Mouse (Mus musculus) heart, postnatal 25 days (tissue): ENCODE data around the gene Prim2. TPM values are rescaled to one million over a fixed set of nuclear protein-coding genes. Genes with fewer than 3 reads are reported as not detected.

ENCODE experiments used
- DNase-seq: peaks from one replicate; pipeline ENCODE4 v3.0.0; 2022; ENCODE audit warnings: low spot score
- intact Hi-C: fragments of 180-260 bp; cut with DNase I; formaldehyde crosslinking; loops from one replicate; pipeline ENCODE4 v1.15.1; 2025
- total RNA-seq, 2 experiments: library from RNA; stranded (reverse); gene quantifications; 2 replicates each; pipeline ENCODE4 v1.2.3; 2021

The Prim2 gene
- total RNA-seq, 2 experiments from 2014 or later = 2.3 to 2.5 TPM

DNA sequence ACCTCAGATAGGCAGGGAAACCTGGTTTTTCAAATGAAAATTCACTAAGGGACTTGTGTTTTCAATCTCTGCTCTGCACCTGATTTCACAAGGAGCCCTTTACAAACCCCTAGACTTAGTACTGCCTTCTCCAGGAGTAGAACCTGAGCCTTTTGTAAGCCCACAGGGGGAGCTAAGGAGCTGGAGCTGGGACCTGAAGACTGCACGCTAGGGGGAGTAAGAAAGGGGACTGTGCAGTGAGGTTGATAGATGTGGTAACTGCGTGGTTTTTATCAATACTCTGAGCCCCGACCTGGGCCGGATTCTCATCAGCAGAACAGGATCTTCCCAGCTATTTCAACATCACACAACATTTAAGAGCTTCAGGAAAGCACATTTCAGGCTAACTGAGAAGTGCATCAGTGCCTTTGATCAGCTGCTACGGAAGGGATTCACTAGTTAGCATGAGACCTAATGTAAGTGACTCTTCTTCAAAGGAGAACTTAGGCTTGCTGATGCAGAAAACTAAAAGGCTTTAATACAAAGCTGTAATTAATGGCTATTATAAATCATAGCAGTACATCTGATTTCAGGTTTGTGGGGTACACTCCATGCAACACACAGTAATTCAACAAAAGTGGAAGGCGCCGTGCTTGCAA is 103.7 kb downstream of the Prim2 start:
- intact Hi-C loops = no loop called here

DNA sequence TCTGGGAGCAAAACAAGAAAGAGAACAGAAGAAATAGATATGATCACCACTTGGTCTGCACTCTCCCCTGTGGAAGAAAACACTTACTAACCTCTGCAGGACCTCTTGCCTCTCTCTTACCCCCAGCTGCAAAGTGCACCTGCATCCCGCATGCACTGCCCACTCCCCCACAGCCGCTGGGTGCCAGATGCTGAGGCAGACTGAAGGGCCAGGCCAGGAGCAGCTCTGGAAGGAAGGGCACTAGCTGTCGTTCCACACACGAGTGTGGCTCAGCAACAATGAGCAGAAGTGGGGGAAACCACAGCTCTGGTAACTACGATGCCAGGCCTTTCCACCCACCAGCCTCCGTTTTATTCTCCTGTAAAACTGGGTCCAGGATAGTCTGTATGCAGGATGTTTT is 105.6 kb downstream of the Prim2 start:
- intact Hi-C loops = no loop called here
- DNase-seq = no peak

More for the DNA sequence above, 103.7 kb downstream of the Prim2 start:
- DNase-seq = no peak

DNA sequence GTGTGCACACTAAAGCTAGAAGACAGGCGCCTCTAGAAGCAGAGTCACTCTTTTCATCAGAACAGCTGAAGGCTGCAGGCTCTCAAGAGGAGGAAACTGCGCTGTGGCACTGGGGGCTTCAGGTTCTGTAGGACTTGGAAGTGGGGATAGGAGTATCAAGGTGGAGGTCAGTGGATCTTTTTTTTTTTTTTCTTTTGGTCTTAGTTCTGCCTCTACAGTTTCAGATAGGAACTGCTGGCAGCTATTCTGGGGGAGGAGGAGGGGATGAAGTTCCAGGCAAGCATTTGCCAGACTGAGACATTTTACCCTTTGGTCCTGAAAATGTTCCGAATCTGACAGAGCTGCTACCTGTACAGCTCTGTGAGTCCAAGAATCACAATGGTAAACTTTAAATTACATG is 106.0 kb downstream of the Prim2 start:
- intact Hi-C loops = no loop called here
- DNase-seq = no peak

DNA sequence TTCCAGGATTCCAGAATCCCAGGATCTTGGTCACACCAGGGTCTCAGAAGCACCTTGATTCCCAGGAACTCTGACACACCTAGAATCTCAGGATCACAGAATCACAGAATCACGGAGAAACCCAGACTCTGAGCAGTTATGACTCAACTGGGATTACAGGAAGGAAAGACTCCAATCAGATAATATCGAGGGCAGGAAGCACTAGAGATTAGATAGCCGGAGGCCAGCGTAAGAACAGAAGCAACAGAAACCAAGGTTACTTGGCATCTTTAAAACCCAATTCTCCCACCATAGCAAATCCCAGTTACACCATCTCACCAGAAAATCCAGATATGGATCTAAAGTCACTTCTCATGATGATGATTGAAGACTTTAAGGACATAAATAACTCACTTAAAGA is 113.0 kb downstream of the Prim2 start:
- intact Hi-C loops = no loop called here

DNA sequence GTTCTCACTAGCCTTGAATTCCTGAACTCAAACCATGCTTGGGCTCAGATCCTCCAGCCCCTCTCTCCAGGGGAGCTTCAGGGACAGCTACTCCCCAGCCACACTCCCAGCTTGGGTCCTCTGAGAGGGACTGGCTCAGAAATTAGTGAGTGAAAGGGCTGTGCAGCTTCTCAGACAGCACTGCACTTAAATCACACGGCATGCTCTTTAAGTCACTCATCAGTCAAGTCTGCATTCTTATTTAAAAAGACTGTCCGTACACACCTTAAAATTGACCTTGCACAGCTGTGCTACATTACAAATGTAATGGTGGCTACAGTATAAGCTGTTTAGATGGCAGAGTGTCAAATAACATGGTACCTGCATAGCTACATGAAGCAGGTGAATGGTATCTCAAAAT is 114.0 kb downstream of the Prim2 start:
- DNase-seq = no peak
- intact Hi-C loops = no loop called here

More for the DNA sequence above, 113.0 kb downstream of the Prim2 start:
- no peak for DNase-seq

DNA sequence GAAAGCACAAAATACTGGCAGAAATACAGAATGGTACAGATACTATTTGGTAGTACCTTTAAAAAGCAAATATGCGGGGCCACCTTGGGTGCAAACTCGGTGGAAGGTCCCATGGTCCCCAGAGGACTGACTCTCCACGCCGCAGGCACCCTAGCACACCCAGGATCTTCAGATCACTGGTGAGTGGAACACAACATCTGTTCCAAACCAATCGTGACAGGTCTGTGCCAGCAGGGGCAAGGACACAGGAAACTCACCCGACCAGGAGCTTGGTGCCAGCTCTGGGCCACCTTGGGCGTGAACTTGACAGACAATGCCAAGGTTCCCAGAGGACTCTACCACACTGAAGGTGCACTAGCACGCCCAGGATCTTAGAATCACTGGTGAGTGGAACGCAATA is 118.2 kb downstream of the Prim2 start:
- no peak for DNase-seq
- intact Hi-C loops = no loop called here

DNA sequence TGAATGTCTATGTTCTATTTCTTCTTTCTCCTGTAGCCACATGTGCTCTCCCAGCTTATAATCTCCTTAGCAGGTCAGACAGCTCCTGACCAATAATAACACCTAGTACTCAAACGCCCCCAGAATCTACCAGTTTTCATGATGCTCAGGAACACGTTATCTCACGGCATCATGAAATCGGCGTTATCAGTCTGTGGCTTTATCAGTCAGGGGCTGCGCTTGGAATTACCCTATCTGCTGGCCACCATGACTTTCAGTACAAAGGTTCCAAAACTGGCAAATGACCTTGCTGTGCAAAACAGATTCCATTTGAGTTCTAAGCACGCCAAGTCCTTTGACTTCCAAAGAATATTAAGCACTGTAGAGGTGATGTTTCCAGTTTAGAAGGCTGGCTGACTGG is 127.9 kb downstream of the Prim2 start:
- DNase-seq = no peak
- intact Hi-C loops = no loop called here

DNA sequence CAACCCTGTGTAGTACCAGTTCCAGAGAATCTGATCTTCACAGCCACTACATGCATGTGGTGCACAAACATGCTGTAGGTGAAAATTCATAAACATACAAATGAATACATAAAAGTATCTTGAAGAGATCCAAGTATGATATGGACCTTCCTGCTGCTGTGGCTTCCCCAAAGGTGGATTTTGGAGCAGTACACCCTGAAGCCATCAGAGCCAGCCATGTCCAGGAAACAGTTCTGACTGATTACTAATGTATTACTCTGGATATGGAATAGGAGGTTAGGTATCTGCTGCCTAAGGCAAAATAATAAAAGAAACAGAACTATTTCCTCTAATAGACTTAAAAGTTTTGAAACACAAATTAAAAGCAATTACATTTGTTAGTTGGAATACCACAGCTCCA is 131.6 kb downstream of the Prim2 start:
- intact Hi-C loops = no loop called here
- no peak for DNase-seq

DNA sequence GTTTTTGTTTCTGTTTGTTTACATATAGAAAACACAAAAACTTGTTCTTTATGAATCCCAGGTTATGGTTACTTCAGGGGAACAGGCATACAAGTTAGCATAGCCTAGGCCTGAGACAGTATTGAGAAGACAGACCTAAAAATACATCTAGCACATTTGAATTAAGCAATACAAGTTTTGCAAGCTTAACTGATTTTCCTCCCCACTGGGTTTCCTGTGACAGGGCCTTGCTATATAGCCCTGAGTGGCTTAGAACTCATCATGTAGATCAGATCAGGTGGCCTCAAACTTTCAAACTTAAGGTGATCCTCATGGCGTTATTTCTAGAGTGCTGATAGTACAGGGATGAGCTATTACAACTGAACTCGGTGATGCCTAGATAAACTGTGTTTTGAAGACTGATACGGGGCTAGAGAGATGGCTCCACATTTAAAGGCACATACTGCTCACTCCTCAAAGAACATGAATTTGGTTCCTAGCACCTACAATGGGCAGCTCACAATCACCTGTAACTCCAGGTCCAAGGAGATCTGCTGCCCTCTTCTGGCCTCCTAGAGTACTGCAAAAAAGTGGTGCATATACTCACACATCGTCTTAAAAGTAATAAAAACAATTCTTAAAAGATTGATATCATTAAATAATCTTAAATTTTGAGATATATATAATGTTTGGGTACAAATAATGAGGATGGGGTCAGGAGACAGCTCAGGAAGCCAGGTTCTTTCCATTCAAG is 133.2 kb downstream of the Prim2 start:
- DNase-seq = no peak
- intact Hi-C loops = no loop called here

DNA sequence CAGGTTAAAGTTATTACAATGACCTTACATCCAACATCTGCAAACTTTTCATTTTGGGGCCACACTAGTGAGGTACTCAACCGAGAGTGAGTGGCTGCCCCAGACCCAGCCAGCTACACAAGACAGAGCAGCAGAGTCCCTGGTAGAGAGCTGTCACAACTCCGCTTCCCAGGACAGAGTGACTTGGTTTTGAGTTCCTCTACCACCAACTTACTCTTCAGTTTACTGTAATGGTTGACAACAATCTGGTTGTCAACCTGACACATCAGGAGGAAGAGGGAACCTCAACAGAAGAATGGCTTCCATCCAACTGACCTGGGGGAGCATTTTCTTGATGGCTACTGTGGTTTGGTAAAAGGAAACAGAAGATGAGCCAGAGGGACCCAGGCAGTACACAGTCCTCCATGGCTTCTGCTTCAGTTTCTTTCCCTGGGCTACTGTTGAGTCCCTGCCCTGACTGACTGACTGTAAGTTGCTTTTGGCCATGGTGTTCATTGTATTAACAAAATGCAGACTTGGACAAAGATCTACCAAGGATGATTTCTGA is 134.4 kb downstream of the Prim2 start:
- no peak for DNase-seq
- intact Hi-C loops = no loop called here

DNA sequence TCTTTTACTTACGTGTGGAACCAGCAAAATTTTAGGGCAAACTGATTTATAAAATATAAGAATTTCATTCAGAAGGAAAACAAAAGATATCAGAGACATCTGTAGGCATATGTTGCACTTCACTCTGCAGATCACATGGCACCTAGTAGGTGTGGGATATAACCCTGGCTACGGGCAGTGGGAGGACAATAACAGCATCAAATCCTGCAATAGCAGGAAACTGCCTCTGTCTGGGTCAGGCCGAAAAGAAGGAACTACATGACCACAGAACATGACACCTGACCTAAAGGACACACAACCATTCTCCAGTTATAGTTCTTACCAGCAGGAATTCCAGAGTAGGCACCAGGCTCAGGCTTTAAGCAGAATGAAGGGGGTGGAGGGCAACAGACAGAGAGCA is 137.7 kb downstream of the Prim2 start:
- no peak for DNase-seq
- intact Hi-C loops = no loop called here

DNA sequence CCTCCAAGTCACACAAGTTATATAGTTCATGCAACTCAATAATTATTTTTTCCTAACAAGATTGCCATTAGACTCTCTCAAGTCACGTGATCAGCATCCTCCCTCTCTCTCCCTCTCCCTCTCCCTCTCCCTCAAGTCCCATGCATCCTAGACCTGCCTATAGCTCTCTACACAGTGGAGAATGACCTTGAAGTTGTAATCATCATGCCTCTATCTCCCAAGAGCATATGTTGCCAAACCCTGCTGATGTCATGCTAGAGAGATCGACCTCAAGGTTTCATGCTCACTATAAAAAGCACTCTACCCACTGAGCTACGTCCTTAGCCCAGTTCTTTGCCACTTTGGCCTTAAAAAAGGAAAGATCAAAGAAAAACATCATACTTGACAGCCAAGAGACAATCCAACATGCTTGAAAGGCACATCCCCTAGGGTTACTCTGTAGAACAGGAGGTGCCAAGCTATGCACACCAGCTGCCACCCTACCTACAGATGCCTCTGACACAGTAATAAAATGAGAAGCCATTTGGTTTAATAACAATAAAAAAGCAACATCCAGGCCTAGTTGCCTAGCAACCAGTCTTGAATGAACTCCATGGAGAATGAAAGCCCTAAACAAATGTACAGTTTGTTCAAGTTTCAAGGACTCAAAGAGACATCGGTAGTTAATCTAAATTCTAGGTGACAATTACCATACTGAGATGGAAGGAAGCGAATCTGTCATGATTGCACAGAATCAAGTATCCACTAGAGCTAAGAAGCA is 138.3 kb downstream of the Prim2 start:
- intact Hi-C loops = no loop called here
- DNase-seq = no peak

DNA sequence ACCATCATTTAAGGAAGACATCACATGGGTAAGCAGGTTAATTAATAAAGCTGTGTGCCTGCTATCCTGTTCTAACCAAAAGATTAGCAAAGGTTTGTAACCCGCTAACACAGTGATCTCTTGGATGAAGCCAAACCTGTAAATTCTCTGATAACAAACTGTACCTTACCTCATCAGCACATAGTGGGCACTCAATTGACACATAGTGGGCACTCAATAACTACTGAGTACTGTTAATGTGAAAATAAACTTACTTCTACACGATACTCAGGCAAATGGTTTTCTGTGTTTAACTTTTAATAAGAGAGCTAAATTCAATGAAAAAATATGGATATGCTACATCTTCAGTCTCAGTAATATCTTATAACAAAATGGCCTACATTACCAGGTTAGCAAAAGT is 139.1 kb downstream of the Prim2 start:
- intact Hi-C loops = no loop called here
- no peak for DNase-seq

DNA sequence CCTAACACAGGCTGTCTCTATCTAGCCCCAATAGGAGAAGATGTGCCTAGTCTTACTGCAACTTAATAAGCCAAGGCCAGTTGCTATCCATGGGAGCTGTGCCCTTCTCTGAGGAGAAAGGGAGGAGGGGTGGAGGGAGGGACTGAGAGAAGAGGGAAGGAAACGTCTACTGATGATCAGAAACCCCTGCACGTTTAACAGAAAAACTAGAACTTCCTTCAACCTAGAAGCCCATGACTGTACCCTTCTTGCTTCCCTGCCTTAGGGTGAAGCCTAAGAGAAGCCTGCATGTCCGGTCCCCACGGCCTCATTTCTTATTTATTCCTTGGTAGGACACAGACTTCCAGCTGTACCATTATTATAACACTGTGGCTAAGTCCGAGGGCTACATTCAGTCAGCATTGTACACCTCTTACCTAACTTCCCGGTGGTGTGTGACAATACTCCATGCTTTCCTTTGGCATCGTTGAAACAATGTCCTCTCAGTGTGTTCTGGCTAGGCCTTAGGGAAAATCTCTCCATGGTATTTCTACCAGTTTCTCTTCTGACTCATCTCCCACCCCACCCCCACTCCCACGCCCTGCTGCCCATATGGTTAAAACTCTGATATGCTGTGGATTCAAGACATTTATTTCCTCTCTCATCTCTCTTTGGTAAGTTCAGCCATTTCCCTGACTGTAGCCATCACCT is 139.9 kb downstream of the Prim2 start:
- intact Hi-C loops = no loop called here
- DNase-seq = no peak

DNA sequence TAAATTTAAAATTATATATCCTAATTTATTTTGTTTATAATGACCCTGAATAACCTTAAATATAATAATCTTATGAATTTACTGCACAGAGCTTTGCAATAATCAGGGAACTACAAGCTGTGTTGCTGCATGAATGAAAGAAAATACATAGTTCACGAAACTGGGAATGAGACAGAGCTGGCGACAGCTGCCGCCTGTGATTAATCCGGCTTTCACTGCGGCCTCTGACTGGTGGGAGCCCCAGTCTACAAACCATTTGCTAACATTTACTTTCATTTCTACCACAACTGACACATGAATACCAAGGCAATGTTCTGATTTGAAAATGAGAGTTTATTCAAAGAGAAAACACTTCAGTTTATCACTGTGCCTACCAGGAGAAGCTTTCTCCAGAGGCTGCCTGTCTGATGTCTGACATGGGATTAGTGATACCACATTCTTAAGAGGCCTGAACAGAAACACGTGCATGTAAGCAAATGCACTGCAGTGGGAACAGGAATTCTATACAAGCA is 142.2 kb downstream of the Prim2 start:
- intact Hi-C loops = no loop called here
- no peak for DNase-seq

DNA sequence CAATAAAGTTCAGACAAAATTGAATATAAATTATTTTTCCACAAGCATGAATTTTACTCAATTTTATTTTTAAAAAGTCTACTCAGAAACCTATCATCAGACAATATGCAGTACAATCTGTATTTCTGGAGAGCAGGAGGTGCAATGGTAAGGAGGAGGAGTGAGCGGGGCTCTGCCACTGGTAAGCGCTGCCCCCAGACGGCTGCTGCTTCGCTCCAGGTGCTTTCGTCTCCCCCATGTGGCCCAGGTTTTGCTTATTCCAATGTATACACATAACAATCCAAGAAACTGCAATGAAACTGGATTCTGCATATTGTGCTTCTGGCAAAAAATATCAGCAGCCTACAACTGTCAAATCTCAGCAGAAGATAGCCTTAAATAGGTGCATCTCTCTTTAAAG is 146.4 kb downstream of the Prim2 start:
- no peak for DNase-seq
- intact Hi-C loops = no loop called here

DNA sequence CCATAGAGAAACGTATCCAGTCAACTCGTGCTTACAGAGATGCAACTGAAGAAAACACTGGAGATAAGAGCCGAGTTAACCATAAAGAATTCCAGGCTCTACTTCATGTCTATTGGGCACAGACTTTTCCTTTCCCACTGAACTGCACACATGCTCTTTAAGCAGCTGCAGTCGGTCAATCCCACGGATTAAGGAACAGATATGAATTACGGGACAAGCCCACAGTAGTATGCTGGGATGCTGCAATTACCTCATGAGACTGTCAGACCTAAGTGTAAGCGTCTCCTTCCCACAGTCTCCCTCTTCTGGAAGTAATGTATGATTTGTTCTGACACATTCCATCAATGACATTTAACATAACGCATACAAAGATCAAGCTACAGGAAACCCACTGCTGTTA is 154.5 kb downstream of the Prim2 start:
- intact Hi-C loops = no loop called here

DNA sequence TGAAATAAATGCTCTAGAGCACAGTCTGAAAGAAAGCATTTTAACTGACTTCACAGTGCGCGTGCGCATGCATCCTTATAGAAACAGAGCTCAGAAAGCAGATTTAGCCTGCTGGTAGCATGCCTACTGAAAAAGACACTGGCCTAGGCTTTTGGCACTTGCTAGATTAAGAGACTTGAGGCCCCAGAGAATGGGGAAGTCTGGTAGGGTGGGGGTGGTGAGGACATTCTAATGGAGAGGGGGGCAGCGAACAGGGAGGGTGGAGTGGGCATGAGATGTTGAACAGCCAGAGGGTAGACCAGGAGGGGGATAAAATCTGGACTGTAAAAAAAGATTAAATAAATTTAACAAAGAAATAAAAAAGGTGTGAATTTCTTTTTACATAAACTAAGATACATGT is 158.3 kb downstream of the Prim2 start:
- DNase-seq = no peak
- intact Hi-C loops = no loop called here

More for the DNA sequence above, 154.5 kb downstream of the Prim2 start:
- DNase-seq = no peak

DNA sequence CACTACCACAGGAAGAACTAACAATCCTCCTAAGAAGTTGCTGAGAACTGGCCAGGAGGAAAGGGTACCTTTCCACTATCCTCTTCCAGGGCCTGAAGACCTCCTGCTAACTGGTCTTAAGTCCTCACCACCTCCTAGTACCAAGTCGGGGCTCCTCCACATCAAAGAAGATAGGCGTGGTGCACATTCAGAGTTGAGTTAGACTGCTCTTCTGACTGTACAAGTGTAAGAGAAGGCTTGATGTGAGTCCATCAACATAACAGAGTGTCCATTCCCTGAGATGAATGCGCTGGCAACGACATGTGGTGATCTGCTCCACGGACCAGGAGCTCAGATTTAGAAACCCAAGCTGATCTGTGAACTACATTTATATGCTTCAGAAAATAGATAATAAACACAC is 165.2 kb downstream of the Prim2 start:
- intact Hi-C loops = no loop called here
- no peak for DNase-seq

DNA sequence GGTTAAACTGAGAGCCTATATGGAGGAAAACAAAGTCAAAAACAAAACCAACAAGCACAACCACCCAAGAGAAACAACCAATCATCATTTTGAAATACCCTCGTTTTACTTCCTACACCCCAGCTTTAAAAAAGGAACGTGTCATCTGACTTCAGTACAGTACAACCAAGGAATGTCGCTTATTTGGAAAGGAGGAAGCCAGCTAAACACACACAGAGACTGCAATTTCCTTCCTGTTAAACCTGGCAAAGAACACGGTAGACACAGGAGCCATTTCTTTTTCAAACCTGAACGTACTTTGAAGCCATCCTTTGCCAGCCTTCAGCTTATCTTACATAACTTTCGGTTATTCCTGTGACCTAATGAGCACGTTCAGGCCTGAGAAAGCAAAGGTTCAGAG is 166.7 kb downstream of the Prim2 start:
- no peak for DNase-seq
- intact Hi-C loops = no loop called here
